Mouse (Mus musculus) kidney, adult 2 months (tissue): ENCODE data around the gene Gdpd2.

Experiments
- CTCF ChIP-seq: fragments of 200-500 bp; conservative IDR thresholded peaks from 2 replicates; pipeline ENCODE4 v1.5.1; 2011; ENCODE audit warnings: low read depth, mild to moderate bottlenecking, control low read depth, low read length, moderate library complexity, mixed read lengths; ENCODE audit not compliant: insufficient read depth, insufficient read length
- POLR2A ChIP-seq: fragments of 200-500 bp; IDR thresholded peaks from one replicate; pipeline ENCODE4 v1.6.1; 2011; ENCODE audit warnings: low read depth, low read length, control low read depth

- TF ChIP-seq POLR2A (no peak), CTCF (no peak)
These were observed 48.1 kb downstream of the Gdpd2 start for GRCm38 (mm10) chrX:100777655-100778234.
